Mouse (Mus musculus) forebrain, embryonic 11.5 days (tissue): Measurements from ENCODE around the gene Trim44. TPM values are rescaled to one million over a fixed set of nuclear protein-coding genes. Genes with fewer than 3 reads are reported as not detected.

Experiments used
- ATAC-seq: fragments of 200-750 bp; cut with Nextera tagmentation; replicated peaks from 2 replicates; pipeline ENCODE4 v1.8.0; 2017; ENCODE audit warnings: moderate TSS enrichment; ENCODE audit not compliant: low FRiP score
- DNase-seq: peaks from one replicate; pipeline ENCODE4 v3.0.0-alpha.2; 2017; ENCODE audit warnings: low spot score
- H3K27ac ChIP-seq: fragments of 300-500 bp; sonication (generic); 2 replicates; pipeline ENCODE4 v1.5.1; 2014; ENCODE audit warnings: low read depth, low read length
- H3K27me3 ChIP-seq: fragments of 300-500 bp; sonication (generic); 2 replicates; pipeline ENCODE4 v1.6.1; 2014; ENCODE audit warnings: mild to moderate bottlenecking, low read length, mixed read lengths; ENCODE audit not compliant: control insufficient read depth, insufficient read depth
- H3K36me3 ChIP-seq: fragments of 300-500 bp; sonication (generic); 2 replicates; pipeline ENCODE4 v1.6.1; 2014; ENCODE audit warnings: mild to moderate bottlenecking, low read length, moderate library complexity, mixed read lengths; ENCODE audit not compliant: control insufficient read depth, insufficient read depth
- H3K4me1 ChIP-seq: fragments of 300-500 bp; sonication (generic); replicated peaks from 2 replicates; pipeline ENCODE4 v1.6.1; 2014; ENCODE audit warnings: low read length, mixed read lengths; ENCODE audit not compliant: control insufficient read depth, insufficient read depth
- H3K4me2 ChIP-seq: fragments of 300-500 bp; sonication (generic); 2 replicates; pipeline ENCODE4 v1.6.1; 2014; ENCODE audit warnings: low read depth, mild to moderate bottlenecking, low read length, moderate library complexity, mixed read lengths; ENCODE audit not compliant: severe bottlenecking
- H3K4me3 ChIP-seq: fragments of 300-500 bp; sonication (generic); 2 replicates; pipeline ENCODE4 v1.5.1; 2014; ENCODE audit warnings: low read depth, low read length
- H3K9ac ChIP-seq: fragments of 300-500 bp; sonication (generic); 2 replicates; pipeline ENCODE4 v1.6.1; 2014; ENCODE audit warnings: low read length
- H3K9me3 ChIP-seq: fragments of 300-500 bp; sonication (generic); 2 replicates; pipeline ENCODE4 v1.6.1; 2016; ENCODE audit warnings: low read length, mixed read lengths; ENCODE audit not compliant: control insufficient read depth
- WGBS: fragments of 180-500 bp; shearing (Covaris S2); extraction: QIAGEN DNeasy Blood & Tissue Kit; methylation state at CpG from one replicate; pipeline ENCODE4 v1.1.7; 2014; 5-methylcytosine and 5-hydroxymethylcytosine counted together
- polyA plus RNA-seq: library from polyadenylated mRNA; unstranded; fragments of >200 nt; fragmentation: Nextera tagmentation; extraction: Ambion mirVana; gene quantifications from 2 replicates; pipeline ENCODE4 v1.2.1, GENCODE M21; 2014

Gene Trim44
- polyA plus RNA-seq, 1 experiment from 2014 or later: 50.7 TPM

- 71% methylated on average over 7 of the region's 7 CpGs for WGBS
- Histone ChIP-seq H3K9ac (no peak overlapping the region), H3K36me3 (no peaks in the 10 kb centered on the region), H3K27me3 (no peaks in the 10 kb centered on the region), H3K9me3 (no peaks in the 10 kb centered on the region), H3K4me2 (no peak overlapping the region), H3K4me1 (peaks cover 2% of the 10 kb centered on the region; the same call in 1 of the 2 replicates), H3K27ac (no peak overlapping the region), H3K4me3 (no peak overlapping the region)
- DNase-seq: no peak
- no peak for ATAC-seq
Observed at GRCm38 (mm10) chr2:102279779-102280178, 127.8 kb downstream of the Trim44 start.

- H3K9me3 ChIP-seq: no peaks in the 10 kb centered on the region
- no peaks in the 10 kb centered on the region for H3K36me3 ChIP-seq
- no peak overlapping the region for H3K4me3 ChIP-seq
- no peaks in the 10 kb centered on the region for H3K27me3 ChIP-seq
- no peak for DNase-seq
- no peak overlapping the region for H3K9ac ChIP-seq
- no peak for ATAC-seq
- 48% methylated on average over 1 of the region's 1 CpGs for WGBS
- no peak overlapping the region for H3K27ac ChIP-seq
- no peak overlapping the region for H3K4me2 ChIP-seq
- H3K4me1 ChIP-seq: peaks cover 2% of the 10 kb centered on the region; the same call in 1 of the 2 replicates
Observed at GRCm38 (mm10) chr2:102277946-102278345, 129.7 kb downstream of the Trim44 start.

GRCm38 (mm10) chr2:102273280-102273679 is 134.3 kb downstream of the Trim44 start:
- no peaks in the 10 kb centered on the region for H3K9me3 ChIP-seq
- no peak for ATAC-seq
- no peak overlapping the region for H3K4me2 ChIP-seq
- no peaks in the 10 kb centered on the region for H3K27me3 ChIP-seq
- WGBS: 92% methylated on average over 7 of the region's 7 CpGs
- no peak overlapping the region for H3K9ac ChIP-seq
- H3K27ac ChIP-seq: no peak overlapping the region
- H3K4me3 ChIP-seq: no peak overlapping the region
- H3K4me1 ChIP-seq: peaks cover 2% of the 10 kb centered on the region; the same call in 1 of the 2 replicates
- H3K36me3 ChIP-seq: no peaks in the 10 kb centered on the region
- DNase-seq: no peak

- H3K4me1 ChIP-seq: no peaks in the 10 kb centered on the region
- no peak overlapping the region for H3K27ac ChIP-seq
- H3K36me3 ChIP-seq: no peaks in the 10 kb centered on the region
- WGBS: 63% methylated on average over 13 of the region's 13 CpGs
- no peak overlapping the region for H3K4me2 ChIP-seq
- DNase-seq: no peak
- no peak overlapping the region for H3K9ac ChIP-seq
- no peak overlapping the region for H3K4me3 ChIP-seq
- H3K27me3 ChIP-seq: no peaks in the 10 kb centered on the region
- ATAC-seq: no peak
- no peaks in the 10 kb centered on the region for H3K9me3 ChIP-seq
Observed at GRCm38 (mm10) chr2:102267582-102268339, 139.9 kb downstream of the Trim44 start.

GRCm38 (mm10) chr2:102266911-102267310 is 140.7 kb downstream of the Trim44 start:
- 87% methylated on average over 3 of the region's 3 CpGs for WGBS
- no peaks in the 10 kb centered on the region for H3K9me3 ChIP-seq
- H3K4me1 ChIP-seq: no peaks in the 10 kb centered on the region
- no peak overlapping the region for H3K9ac ChIP-seq
- H3K36me3 ChIP-seq: no peaks in the 10 kb centered on the region
- no peak for ATAC-seq
- H3K27ac ChIP-seq: no peak overlapping the region
- DNase-seq: no peak
- H3K4me3 ChIP-seq: no peak overlapping the region
- H3K27me3 ChIP-seq: no peaks in the 10 kb centered on the region
- no peak overlapping the region for H3K4me2 ChIP-seq

GRCm38 (mm10) chr2:102259139-102259538 is 148.5 kb downstream of the Trim44 start:
- Histone ChIP-seq H3K4me2 (peak overlapping the region; percentile 29; the same call in 1 of the 2 replicates), H3K4me3 (no peak overlapping the region), H3K9me3 (no peaks in the 10 kb centered on the region), H3K36me3 (no peaks in the 10 kb centered on the region), H3K4me1 (peaks cover 8% of the 10 kb centered on the region; the same call in 1 of the 2 replicates), H3K9ac (peak overlapping the region; percentile 20; the same call in 1 of the 2 replicates), H3K27me3 (no peaks in the 10 kb centered on the region; the same call in 1 of the 2 replicates), H3K27ac (no peak overlapping the region)
- DNase-seq (peak; percentile 53), ATAC-seq (no peak)
- WGBS: 21% methylated on average over 13 of the region's 13 CpGs

- WGBS: 29% methylated on average over 8 of the region's 8 CpGs
- no peak overlapping the region; the same call in 1 of the 2 replicates for H3K4me2 ChIP-seq
- no peaks in the 10 kb centered on the region for H3K36me3 ChIP-seq
- H3K9ac ChIP-seq: no peak overlapping the region
- ATAC-seq: no peak; the same call in 1 of the 2 replicates
- no peak for DNase-seq
- H3K27ac ChIP-seq: no peak overlapping the region
- H3K4me1 ChIP-seq: peaks cover 8% of the 10 kb centered on the region; the same call in 1 of the 2 replicates
- no peaks in the 10 kb centered on the region for H3K9me3 ChIP-seq
- no peak overlapping the region for H3K4me3 ChIP-seq
- no peaks in the 10 kb centered on the region; the same call in 1 of the 2 replicates for H3K27me3 ChIP-seq
Observed at GRCm38 (mm10) chr2:102258682-102259081, 148.9 kb downstream of the Trim44 start.

GRCm38 (mm10) chr2:102257964-102258605 is 149.5 kb downstream of the Trim44 start:
- H3K27me3 ChIP-seq: no peaks in the 10 kb centered on the region; the same call in 1 of the 2 replicates
- H3K36me3 ChIP-seq: no peaks in the 10 kb centered on the region
- no peak overlapping the region for H3K4me3 ChIP-seq
- WGBS: 5% methylated on average over 12 of the region's 12 CpGs
- DNase-seq: no peak
- no peak; the same call in 1 of the 2 replicates for ATAC-seq
- no peak overlapping the region for H3K9ac ChIP-seq
- 0 out of 2 replicates have a peak overlapping the region, but pooled peaks have one; percentile 18 for H3K4me2 ChIP-seq
- no peaks in the 10 kb centered on the region for H3K9me3 ChIP-seq
- no peak overlapping the region for H3K27ac ChIP-seq
- H3K4me1 ChIP-seq: peaks cover 8% of the 10 kb centered on the region; the same call in 1 of the 2 replicates
